Mouse (Mus musculus): ENCODE data around the gene Slc35e1. TPM values are rescaled to one million over a fixed set of nuclear protein-coding genes. Genes with fewer than 3 reads are reported as not detected.

Gene Slc35e1
- polyA plus RNA-seq, 1 experiment, result 0.29 TPM

DNA sequence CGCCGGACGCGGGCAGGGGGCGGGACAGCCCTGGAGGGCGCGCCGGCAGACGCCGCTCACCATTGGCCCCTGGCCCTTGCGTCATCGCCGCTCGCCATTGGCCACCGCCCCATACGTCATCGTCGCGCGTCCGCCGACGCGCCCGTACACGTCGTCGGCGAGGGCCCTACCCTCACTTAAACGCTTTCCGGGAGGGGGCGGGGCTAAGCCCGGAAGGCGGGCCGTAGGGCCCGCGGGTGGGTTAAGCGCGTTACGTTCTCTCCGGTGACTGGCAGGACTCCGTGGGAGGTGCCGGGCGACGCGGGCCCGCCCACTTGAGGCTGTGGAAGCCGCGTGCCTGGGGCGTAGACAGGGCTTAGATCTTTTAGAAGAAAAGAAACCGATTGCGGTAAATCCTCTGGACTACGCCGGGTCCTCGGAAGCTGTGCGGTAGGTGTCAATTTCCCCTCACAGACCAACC lies 238 bp upstream of the Slc35e1 start:
- TF ChIP-seq GATA1 (IDR thresholded peaks at IDR 0.05; ENCODE audit: low read length), result no peak
- TF ChIP-seq TAL1 (IDR thresholded peaks at IDR 0.05; ENCODE audit: low read length), result no peak
- H3K4me1 ChIP-seq (ENCODE audit: control insufficient read depth), result peaks cover 59% of the 10 kb centered on the region
- H3K27me3 ChIP-seq (ENCODE audit: control insufficient read depth), result no peaks in the 10 kb centered on the region
- peaks cover 75% of the 10 kb centered on the region for H3K36me3 ChIP-seq (ENCODE audit: control insufficient read depth)
- H3K9me3 ChIP-seq (ENCODE audit: control insufficient read depth, low read length), result no peaks in the 10 kb centered on the region
- H3K4me3 ChIP-seq (replicated peaks), result peak overlapping the region; percentile 98

DNA sequence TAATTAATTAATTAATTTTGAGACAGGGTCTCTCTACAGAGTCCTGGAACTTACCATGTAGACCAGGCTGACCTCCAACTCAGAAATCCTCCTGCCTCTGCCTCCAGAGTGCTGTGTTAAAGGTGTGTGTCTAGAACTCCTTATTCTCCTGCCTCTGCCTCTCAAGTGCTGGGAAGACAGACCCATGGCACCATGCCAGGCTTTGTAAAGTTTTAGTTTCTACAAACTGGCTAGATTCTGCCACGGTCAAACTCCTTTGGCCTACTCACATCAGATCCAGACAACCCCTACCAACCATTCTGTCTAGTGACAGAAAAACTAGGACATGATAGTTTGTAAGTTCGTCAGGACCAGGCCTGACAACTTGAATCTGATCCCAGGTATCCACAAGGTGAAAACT lies 1.4 kb downstream of the Slc35e1 start:
- no peaks in the 10 kb centered on the region for H3K9me3 ChIP-seq (ENCODE audit: control insufficient read depth, low read length)
- H3K36me3 ChIP-seq (ENCODE audit: control insufficient read depth), result peaks cover 75% of the 10 kb centered on the region
- H3K4me1 ChIP-seq (ENCODE audit: control insufficient read depth), result peaks cover 58% of the 10 kb centered on the region
- H3K4me3 ChIP-seq (replicated peaks), result peak overlapping the region; percentile 98
- no peaks in the 10 kb centered on the region for H3K27me3 ChIP-seq (ENCODE audit: control insufficient read depth)
- TF ChIP-seq TAL1 (IDR thresholded peaks at IDR 0.05; ENCODE audit: low read length), result no peak

DNA sequence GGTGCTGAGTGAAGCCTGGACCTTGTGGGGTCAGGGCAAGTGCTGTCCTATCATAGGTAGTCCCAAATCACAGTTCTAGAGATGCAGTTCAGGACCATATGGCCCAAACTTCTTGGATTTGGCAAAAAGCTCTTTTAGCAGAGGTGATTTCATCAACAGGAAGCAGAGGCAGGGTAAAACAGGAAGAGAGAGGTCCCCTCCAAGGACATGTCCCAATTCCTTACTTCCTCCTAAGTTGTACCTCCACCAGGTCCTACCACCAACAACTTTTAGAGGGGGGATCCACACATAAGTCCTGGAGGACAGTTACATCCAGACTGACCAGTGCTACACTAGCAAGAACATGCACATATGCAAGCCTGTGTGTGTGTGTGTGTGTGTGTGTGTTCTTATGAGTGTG lies 5.4 kb downstream of the Slc35e1 start:
- Histone ChIP-seq H3K4me3 (replicated peaks) (no peak overlapping the region), H3K36me3 (ENCODE audit: control insufficient read depth) (peaks cover 93% of the 10 kb centered on the region), H3K27me3 (ENCODE audit: control insufficient read depth) (no peaks in the 10 kb centered on the region), H3K4me1 (ENCODE audit: control insufficient read depth) (peaks cover 33% of the 10 kb centered on the region), H3K9me3 (ENCODE audit: control insufficient read depth, low read length) (no peaks in the 10 kb centered on the region)
- TF ChIP-seq GATA1 (IDR thresholded peaks at IDR 0.05; ENCODE audit: low read length), result no peak
- TF ChIP-seq TAL1 (IDR thresholded peaks at IDR 0.05; ENCODE audit: low read length), result no peak

DNA sequence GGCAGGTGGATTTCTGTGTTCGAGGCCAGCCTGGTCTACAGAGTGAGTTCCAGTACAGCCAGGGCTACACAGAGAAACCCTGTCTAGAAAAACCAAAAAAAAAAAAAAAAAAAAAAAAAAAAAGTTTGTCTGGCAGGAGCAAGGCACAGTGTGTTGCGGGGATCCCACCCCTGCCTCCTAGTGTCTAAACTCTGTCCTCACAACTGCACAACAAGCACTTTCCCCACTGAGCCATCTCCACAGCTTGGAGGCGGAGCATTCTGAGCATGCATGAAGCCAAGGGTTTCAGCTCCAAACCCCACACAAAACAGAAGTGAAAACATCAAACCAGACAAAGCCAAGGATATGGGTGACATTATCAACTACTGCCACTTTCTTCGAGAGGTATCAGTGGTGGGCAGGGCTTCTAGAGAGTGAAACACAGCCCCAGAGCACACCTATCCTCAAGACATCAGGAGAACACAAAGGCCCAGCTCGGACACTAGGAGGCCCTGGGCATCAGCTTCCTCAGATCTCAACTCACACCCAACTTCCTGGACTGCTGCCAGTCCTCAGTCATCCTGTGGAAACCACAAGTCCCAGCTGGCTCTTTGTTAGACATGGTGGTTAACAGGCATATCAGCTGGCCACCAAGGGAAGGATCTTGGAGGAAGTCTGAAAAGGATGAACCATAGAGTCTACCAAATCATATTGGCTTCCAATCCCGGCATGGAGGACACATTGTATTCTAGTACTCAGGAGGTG lies 6.8 kb downstream of the Slc35e1 start:
- TF ChIP-seq GATA1 (IDR thresholded peaks at IDR 0.05; ENCODE audit: low read length) (no peak), TAL1 (IDR thresholded peaks at IDR 0.05; ENCODE audit: low read length) (no peak)
- peaks cover 98% of the 10 kb centered on the region for H3K36me3 ChIP-seq (ENCODE audit: control insufficient read depth)
- H3K27me3 ChIP-seq (ENCODE audit: control insufficient read depth), result no peaks in the 10 kb centered on the region
- peaks cover 20% of the 10 kb centered on the region for H3K4me1 ChIP-seq (ENCODE audit: control insufficient read depth)
- no peaks in the 10 kb centered on the region for H3K9me3 ChIP-seq (ENCODE audit: control insufficient read depth, low read length)
- no peak overlapping the region for H3K4me3 ChIP-seq (replicated peaks)

DNA sequence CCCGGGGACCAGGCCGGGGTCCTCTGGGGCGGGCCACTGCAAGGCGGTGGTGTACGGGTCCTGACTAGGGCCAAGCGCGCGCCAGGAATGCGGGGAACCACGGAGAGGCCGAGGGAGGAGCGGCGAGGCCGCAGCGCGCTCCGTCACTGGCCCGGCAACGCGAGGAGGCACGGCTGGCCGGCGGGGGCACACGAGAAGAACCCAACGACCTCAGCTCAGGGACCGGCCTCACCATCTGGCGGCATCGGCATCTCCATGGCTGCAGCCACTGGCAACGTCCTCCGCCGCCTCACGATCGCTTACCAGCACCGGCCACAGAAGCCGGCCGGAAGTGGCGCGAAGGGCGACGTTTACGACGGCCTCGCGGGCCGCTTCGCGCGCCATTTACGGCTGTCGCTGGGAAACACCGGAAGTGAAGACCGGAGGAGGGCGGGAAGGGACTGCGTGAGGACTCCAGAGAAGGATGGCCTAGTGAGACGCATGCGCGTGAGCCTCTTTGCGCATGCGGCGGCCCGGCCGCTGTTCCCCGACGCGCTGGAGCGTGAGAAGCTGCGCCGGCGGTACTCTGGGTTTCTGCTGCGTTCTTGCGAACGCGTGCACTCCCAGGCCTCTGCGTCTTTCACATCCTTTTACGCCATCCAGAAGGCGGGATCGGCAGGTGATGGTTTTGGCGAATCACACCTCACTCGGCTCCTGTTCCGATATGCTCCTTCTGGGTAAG lies 17.4 kb downstream of the Slc35e1 start, which contains the start of gene Cherp:
Gene Cherp (minus strand): TSS at position 401 of the 721 bp plus-strand sequence.
- no peak for TF ChIP-seq GATA1 (IDR thresholded peaks at IDR 0.05; ENCODE audit: low read length)
- Histone ChIP-seq H3K36me3 (ENCODE audit: control insufficient read depth) (peaks cover 47% of the 10 kb centered on the region), H3K4me3 (replicated peaks) (peak within 1 kb of the TSS; percentile 90)

GRCm38 (mm10) chr8:72470684-72471083 lies 21.7 kb downstream of the Slc35e1 start:
- Histone ChIP-seq H3K9me3 (ENCODE audit: control insufficient read depth, low read length) (no peaks in the 10 kb centered on the region), H3K27me3 (ENCODE audit: control insufficient read depth) (no peaks in the 10 kb centered on the region), H3K36me3 (ENCODE audit: control insufficient read depth) (peaks cover 79% of the 10 kb centered on the region), H3K4me3 (replicated peaks) (no peak overlapping the region), H3K4me1 (ENCODE audit: control insufficient read depth) (peaks cover 34% of the 10 kb centered on the region)
- TF ChIP-seq GATA1 (IDR thresholded peaks at IDR 0.05; ENCODE audit: low read length) (no peak), TAL1 (IDR thresholded peaks at IDR 0.05; ENCODE audit: low read length) (no peak)

More for the DNA sequence above, 17.4 kb downstream of the Slc35e1 start, which contains the start of gene Cherp:
- no peaks in the 10 kb centered on the region for H3K27me3 ChIP-seq (ENCODE audit: control insufficient read depth)
- no peaks in the 10 kb centered on the region for H3K9me3 ChIP-seq (ENCODE audit: control insufficient read depth, low read length)
- peaks cover 44% of the 10 kb centered on the region for H3K4me1 ChIP-seq (ENCODE audit: control insufficient read depth)

DNA sequence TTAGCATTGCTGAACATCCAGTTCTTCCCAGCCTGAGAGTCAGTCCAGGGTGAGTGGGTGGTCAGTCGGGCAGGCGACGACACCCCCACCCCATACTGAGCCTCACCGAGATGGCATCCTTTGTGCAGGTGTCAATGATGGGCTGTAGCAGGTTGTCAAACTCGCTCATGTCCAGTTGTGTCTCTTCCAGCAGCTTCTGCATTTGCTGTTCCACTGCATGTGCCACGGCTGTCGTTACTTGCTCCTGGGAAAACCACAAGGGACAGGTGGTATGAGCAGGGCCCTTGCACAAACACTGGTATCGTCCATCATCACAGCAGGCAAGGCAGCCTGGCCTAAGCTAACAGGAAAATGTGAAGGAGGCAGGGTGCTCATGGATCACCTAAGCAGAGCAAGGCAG lies 22.4 kb downstream of the Slc35e1 start:
- Histone ChIP-seq H3K4me3 (replicated peaks) (no peak overlapping the region), H3K27me3 (ENCODE audit: control insufficient read depth) (no peaks in the 10 kb centered on the region)
- no peak for TF ChIP-seq GATA1 (IDR thresholded peaks at IDR 0.05; ENCODE audit: low read length)
- no peak for TF ChIP-seq TAL1 (IDR thresholded peaks at IDR 0.05; ENCODE audit: low read length)

DNA sequence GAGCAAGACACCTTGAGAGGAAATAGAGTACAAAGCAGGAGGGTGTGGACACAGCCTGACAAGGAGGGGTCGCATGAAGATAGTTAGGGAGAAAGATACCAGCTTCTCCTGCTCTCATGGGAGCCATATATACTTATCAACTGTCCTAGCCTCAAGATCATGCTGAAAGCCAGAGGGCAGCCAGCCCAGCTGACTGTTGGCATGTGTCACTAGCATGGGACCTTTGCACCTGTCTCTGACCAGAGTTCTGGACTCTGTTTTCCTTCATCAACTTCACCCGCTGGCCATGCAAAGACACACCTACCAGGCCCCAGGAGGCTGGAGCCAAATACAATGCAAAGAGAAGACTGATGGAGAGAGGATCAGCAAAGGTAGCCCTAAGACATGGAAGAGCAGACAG lies 23.2 kb downstream of the Slc35e1 start:
- peaks cover 93% of the 10 kb centered on the region for H3K36me3 ChIP-seq (ENCODE audit: control insufficient read depth)
- no peak overlapping the region for H3K4me3 ChIP-seq (replicated peaks)
- H3K4me1 ChIP-seq (ENCODE audit: control insufficient read depth), result peaks cover 25% of the 10 kb centered on the region
- no peaks in the 10 kb centered on the region for H3K27me3 ChIP-seq (ENCODE audit: control insufficient read depth)
- TF ChIP-seq TAL1 (IDR thresholded peaks at IDR 0.05; ENCODE audit: low read length), result no peak
- no peak for TF ChIP-seq GATA1 (IDR thresholded peaks at IDR 0.05; ENCODE audit: low read length)
- no peaks in the 10 kb centered on the region for H3K9me3 ChIP-seq (ENCODE audit: control insufficient read depth, low read length)

More for the DNA sequence above, 22.4 kb downstream of the Slc35e1 start:
- peaks cover 29% of the 10 kb centered on the region for H3K4me1 ChIP-seq (ENCODE audit: control insufficient read depth)
- H3K9me3 ChIP-seq (ENCODE audit: control insufficient read depth, low read length), result no peaks in the 10 kb centered on the region
- H3K36me3 ChIP-seq (ENCODE audit: control insufficient read depth), result peaks cover 86% of the 10 kb centered on the region

DNA sequence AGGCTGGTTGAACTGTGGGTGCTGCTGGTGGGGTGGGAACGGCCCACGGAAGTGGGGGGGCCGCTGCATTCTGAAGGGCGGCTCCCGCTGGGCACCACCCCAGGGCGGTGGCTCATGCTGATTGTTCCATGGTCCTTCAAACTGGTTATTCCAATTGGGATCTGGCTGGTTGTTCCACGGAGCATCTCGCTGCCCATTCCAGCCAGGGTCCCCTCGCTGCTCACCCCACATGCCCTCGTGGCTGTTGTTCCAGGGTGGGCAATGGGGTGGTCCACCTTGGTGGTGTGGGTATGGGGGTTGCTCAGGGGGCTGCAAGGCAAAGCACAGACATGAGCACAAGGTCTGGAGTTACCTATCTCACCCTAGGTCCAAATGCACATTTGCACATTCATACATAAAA lies 28.2 kb downstream of the Slc35e1 start:
- Histone ChIP-seq H3K4me3 (replicated peaks) (no peak overlapping the region), H3K36me3 (ENCODE audit: control insufficient read depth) (peaks cover 100% of the 10 kb centered on the region), H3K9me3 (ENCODE audit: control insufficient read depth, low read length) (no peaks in the 10 kb centered on the region), H3K27me3 (ENCODE audit: control insufficient read depth) (no peaks in the 10 kb centered on the region), H3K4me1 (ENCODE audit: control insufficient read depth) (no peaks in the 10 kb centered on the region)
- TF ChIP-seq GATA1 (IDR thresholded peaks at IDR 0.05; ENCODE audit: low read length) (no peak), TAL1 (IDR thresholded peaks at IDR 0.05; ENCODE audit: low read length) (no peak)
